Mouse (Mus musculus): ENCODE measurements at regions not wholly inside any gene's neighbourhood (a gene's known extent, or its start where the extent isn't known, plus 50 kb on each side); places are given as distances from the start of the nearest gene placed in this dataset.
"Not testable (repeated sequence)": the region's sequence is repeated elsewhere in the genome, so short reads cannot be mapped to it uniquely, and the experiment has no call there.

DNA sequence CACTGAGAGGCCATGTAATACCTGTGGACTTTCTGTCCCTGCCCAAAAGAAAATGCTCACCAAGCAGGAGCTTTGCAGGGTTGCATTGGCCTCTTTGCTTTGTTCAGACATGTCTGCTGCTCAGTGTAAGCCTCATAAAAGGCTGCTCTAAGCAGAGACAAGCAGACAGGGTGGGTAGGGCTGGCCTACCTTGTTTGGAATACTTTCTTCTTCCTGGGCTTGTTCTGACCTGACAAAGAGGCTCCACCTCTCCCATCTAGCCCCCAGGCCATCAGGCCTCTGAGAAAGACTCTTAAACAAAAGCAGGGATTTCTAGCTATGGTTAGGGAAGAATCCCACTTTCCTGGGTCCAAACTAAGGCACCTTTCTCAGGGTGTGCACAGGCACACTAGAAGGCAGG, 138.2 kb upstream of the Camk1g start:
- no peak for DNase-seq

DNA sequence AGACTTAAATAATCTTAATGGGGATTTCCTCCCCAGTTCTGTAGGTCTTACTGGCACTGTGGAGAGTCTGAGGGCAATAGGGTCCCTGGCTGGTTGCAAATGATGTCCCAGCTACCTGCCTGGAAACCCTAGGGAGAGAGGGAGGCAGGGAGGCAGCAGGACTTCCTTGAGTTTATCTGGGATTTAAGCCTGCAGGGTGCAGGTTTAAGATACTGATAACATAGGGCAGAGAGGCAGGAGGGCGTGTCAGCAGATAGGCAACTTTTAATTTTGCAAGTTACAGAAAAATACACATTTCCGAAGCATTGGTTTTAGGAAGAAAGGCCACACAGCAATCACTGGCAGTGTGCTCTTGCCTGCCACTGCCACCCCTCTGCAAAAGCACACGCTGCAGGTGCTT, 136.9 kb upstream of the Camk1g start:
- DNase-seq, result no peak

DNA sequence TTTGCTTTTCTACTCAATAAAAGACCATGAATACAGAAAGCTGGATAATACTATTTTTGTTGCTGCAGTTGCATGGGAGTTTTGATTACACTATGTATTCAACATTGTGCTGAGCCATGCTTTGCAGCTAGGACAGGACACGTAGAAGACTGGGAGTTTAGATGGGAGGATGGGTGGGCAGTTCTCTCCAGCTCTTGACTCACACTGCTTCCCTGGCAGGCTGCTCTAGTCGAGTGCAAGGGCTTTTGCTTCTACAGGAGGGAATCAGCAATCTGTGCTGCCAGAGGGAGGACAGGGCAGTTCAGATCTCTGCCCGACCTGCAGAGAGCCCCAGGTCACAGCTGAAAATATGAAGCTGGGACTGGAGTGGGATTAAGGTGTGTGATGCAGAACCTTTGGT, 135.3 kb upstream of the Camk1g start:
- no peak for DNase-seq

- no peak for DNase-seq
Measured at GRCm38 (mm10) chr1:193504611-193505010, 134.5 kb upstream of the Camk1g start.

GRCm38 (mm10) chr1:193503624-193504325, 133.7 kb upstream of the Camk1g start:
- peak; percentile 78 for DNase-seq

DNA sequence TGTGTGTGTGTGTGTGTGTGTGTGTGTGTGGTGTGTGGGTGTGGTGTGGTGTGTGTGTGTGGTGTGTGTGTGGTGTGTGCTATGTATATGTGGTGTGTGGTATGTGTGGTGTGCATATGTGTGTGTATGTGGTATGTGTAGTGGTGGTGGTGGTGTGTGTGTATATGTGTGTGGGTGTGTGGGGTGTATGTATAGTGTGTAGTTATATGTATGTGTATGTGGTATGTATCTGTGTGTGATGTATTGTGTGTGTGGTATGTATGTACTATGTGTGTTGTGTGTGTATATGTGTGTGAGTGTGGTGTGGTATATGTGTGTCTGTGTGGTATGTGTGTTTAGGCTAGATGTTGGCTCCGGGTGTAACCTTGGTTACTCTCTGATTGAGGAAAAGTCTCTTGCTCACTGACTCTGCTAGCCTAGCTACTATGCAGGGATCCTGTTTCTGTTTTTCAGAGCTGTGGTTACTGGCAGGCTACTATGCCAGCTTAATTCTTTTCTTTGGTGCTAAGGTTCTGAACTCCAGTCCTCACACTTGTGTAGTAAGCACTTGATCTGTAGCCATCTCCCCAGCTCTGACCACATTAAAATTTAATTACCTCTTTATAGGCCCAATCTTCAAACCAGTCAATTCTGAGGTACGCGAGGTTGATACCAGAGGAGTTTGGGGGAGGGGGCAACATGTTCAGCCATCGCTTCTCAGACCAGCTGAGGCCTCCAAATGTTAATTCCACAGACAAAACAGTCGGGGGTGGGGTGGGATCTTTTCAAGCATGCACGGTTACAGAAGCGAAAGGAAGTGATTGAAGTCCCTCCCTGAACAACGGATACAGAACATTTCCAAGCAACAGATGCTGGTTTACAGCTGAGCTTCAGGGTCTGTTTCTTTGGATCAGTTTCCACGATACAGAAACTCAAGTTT, 126.4 kb upstream of the Camk1g start:
- DNase-seq, result peak; percentile 28

GRCm38 (mm10) chr1:193488039-193488438, 117.9 kb upstream of the Camk1g start:
- DNase-seq, result peak; percentile 22

GRCm38 (mm10) chr1:193486668-193487067, 116.6 kb upstream of the Camk1g start:
- not testable (repeated sequence) for DNase-seq

DNA sequence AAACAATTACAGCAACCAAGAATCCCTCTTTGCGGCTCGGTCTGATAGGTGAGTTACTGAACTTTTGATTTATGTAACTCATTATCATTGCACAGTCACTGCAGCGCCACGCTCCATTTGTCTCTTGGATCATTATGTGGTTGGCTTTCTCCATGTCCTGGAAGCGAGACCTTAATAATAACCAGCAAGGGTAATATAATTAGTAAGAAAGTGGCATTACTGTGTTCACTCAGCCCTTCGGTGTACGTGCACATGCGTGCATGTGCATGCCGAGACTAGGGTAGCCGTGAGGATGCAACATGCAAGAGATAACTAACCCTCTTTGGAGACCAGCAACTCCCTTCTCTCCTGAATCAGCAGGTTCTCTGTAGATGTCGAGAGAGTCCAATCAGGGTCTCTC, 114.9 kb upstream of the Camk1g start:
- no peak for DNase-seq

DNA sequence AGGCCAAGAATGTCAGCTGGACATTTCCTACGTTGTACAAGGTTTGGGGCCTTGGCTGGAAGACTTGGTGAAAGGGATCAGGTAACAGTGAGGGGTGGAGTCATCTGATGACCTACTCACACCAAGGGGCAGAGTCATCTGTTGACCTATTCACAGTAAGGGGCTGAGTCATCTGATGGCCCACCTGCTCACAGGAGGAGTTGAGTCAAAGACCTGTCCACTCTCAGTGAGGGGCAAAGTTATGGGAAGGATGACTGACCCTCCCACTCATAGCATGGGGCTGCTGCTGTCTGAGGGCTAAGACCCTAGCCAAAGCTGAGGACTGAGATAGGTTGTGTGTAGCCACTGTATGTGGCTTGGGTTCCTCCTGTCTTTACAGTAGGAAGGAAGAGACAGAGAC, 107.2 kb upstream of the Camk1g start:
- DNase-seq, result no peak

GRCm38 (mm10) chr1:193476805-193477204, 106.7 kb upstream of the Camk1g start:
- DNase-seq, result no peak

DNA sequence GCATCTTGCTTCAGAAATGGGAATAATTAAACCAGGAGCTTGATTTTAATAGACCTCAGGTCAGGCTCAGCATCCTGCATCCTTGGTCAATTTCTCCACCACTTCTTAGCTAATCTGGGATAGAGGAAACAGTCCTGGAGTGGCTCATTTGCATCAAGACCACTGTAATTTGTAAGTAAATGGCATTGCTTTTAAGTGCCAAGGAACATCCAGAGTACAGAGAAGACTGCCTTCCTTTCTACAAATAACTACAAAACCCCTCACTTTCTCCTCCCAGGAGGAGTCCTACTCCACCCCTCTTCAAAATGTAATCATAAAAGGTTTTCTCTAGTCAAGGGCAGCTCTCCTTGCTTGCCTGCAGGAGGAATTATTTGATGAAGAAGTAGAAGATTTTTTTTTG, 96.2 kb upstream of the Camk1g start:
- DNase-seq, result no peak

GRCm38 (mm10) chr1:193459735-193460134, 89.6 kb upstream of the Camk1g start:
- no peak for DNase-seq

- DNase-seq, result no peak
Measured at GRCm38 (mm10) chr1:193457908-193458307, 87.8 kb upstream of the Camk1g start.

GRCm38 (mm10) chr1:193453654-193454053, 83.6 kb upstream of the Camk1g start:
- no peak for DNase-seq

DNA sequence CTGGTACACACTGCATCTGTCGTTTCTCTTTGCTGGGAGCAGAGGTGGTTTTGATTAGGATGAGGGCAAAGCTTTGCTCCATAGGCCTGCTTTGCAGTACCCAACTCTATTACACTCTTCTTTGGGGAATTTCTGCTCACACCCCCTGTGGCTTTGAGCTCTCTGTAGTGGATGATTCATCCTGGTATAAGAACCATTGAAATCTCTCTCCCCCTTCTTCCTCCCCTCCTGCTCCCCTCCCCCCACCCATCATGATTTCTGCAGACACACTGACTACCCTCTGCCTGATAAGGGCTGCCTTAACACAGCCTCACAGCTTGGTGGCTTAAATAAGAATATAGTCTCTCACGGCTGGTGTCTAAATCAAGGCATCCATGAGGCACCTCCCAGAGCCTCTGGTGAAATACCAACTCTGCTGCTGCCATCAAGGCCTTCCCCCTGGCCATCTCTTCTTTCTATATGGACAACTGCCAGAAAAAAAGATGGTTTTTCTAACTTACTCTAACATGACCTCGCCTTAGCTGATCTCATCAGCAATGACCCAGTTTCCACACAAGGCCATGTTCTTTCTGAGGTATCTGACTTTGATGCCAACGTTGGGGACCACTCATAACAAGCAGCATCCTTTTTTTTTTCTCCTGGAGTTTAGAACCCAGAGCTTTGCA, 81.5 kb upstream of the Camk1g start:
- no peak for DNase-seq

GRCm38 (mm10) chr1:193450814-193451213, 80.7 kb upstream of the Camk1g start:
- DNase-seq, result no peak

DNA sequence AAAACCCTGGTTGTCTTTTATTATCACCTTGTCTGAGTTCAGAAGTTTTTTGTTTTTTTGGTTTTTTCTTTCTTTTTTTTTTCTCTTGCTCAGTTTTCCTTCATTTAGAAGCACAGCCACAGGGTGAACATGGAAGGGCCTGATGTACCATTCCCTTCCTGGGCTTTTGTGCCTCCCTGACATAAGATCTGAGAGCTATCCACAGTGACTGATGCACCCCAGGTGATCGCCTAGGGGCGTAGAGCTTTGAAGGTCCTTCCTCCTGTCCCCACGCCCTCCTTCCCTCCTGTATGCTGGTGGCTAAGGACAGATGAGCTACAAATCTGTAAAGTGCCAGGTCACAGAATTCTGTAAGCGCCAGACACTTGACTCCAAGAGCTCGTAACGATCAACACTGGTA, 80.1 kb upstream of the Camk1g start:
- DNase-seq, result peak; percentile 7

- peak; percentile 74 for DNase-seq
Measured at GRCm38 (mm10) chr1:193449394-193450103, 79.5 kb upstream of the Camk1g start.

- no peak for DNase-seq
Measured at GRCm38 (mm10) chr1:193448793-193449393, 78.8 kb upstream of the Camk1g start.

GRCm38 (mm10) chr1:193447647-193448046, 77.5 kb upstream of the Camk1g start:
- DNase-seq, result no peak

- DNase-seq, result no peak
Measured at GRCm38 (mm10) chr1:193443964-193444676, 74.0 kb upstream of the Camk1g start.

Measured in retina, postnatal 1 day (tissue).